Mouse (Mus musculus) ES-E14 (cell line): ENCODE data around the gene Fam111a. TPM values are rescaled to one million over a fixed set of nuclear protein-coding genes. Genes with fewer than 3 reads are reported as not detected.

Source experiments
- DNase-seq: peaks from one replicate; pipeline ENCODE4 v3.0.0-alpha.2; 2013; ENCODE audit warnings: low read depth, low spot score
- H3K27ac ChIP-seq: 2 replicates; pipeline ENCODE4 v1.5.1; 2012; ENCODE audit warnings: low read depth, mild to moderate bottlenecking, low read length, moderate library complexity, mixed read lengths; ENCODE audit not compliant: poor library complexity, insufficient read depth, severe bottlenecking
- H3K36me3 ChIP-seq: 2 replicates; pipeline ENCODE4 v1.6.1; 2012; ENCODE audit warnings: mild to moderate bottlenecking, low read length, moderate library complexity, mixed read lengths; ENCODE audit not compliant: control insufficient read depth, poor library complexity, insufficient read depth, severe bottlenecking
- H3K4me1 ChIP-seq, 2 experiments: fragments of 150-350 bp in 1 of 2; sonication (generic) in 1 of 2; 2 replicates each; pipeline ENCODE4 v1.6.1; 2012; ENCODE audit warnings: low read length in 2 of 2, mild to moderate bottlenecking in 1 of 2, mixed read lengths in 1 of 2; ENCODE audit not compliant: control insufficient read depth in 2 of 2, insufficient read depth in 2 of 2, poor library complexity in 1 of 2
- H3K4me3 ChIP-seq, 2 experiments: fragments of 150-350 bp in 1 of 2; sonication (generic) in 1 of 2; 2 replicates each; pipeline ENCODE4 v1.5.1; 2012; ENCODE audit warnings: low read length in 2 of 2, low read depth in 1 of 2, mild to moderate bottlenecking in 1 of 2, mixed read lengths in 1 of 2; ENCODE audit not compliant: insufficient read depth in 1 of 2, poor library complexity in 1 of 2, severe bottlenecking in 1 of 2
- H3K9ac ChIP-seq: 2 replicates; pipeline ENCODE4 v1.6.1; 2012; ENCODE audit warnings: low read depth, mild to moderate bottlenecking, low read length, mixed read lengths; ENCODE audit not compliant: poor library complexity, insufficient read depth, severe bottlenecking
- H3K9me3 ChIP-seq: fragments of 150-350 bp; sonication (generic); 2 replicates; pipeline ENCODE4 v1.6.1; 2012; ENCODE audit warnings: low read depth, mild to moderate bottlenecking, low read length; ENCODE audit not compliant: control insufficient read depth, insufficient read depth
- CHD2 ChIP-seq: IDR thresholded peaks from 2 replicates; pipeline ENCODE4 v1.6.1; 2014; ENCODE audit warnings: mild to moderate bottlenecking, low read depth, low read length, inconsistent platforms
- HCFC1 ChIP-seq: IDR thresholded peaks from 2 replicates; pipeline ENCODE4 v1.6.1; 2012; ENCODE audit warnings: low read length, inconsistent platforms, borderline replicate concordance; ENCODE audit not compliant: insufficient read depth
- MAFK ChIP-seq: IDR thresholded peaks from 2 replicates; pipeline ENCODE4 v1.6.1; 2014; ENCODE audit warnings: mild to moderate bottlenecking, low read depth, low read length, inconsistent platforms; ENCODE audit not compliant: insufficient read depth
- ZC3H11A ChIP-seq: IDR thresholded peaks from 2 replicates; pipeline ENCODE4 v1.6.1; 2012; ENCODE audit warnings: low read depth, mild to moderate bottlenecking, inconsistent platforms, low read length, borderline replicate concordance
- ZNF384 ChIP-seq: IDR thresholded peaks from 2 replicates; pipeline ENCODE4 v1.6.1; 2012; ENCODE audit warnings: low read depth, low read length, inconsistent platforms
- in situ Hi-C, 2 experiments: fragments of 600-800 bp; cut with MboI; formaldehyde crosslinking; loops; one replicate each; pipeline ENCODE4 v1.15.1; 2025; ENCODE audit warnings: low sequenced_read_pairs in 2 of 2, inconsistent platforms in 1 of 2; ENCODE audit not compliant: unreplicated experiment in 2 of 2
- total RNA-seq: library from RNA; depleted of rRNA; stranded (reverse); fragments of 300-350 nt; gene quantifications from 2 replicates; pipeline ENCODE4 v1.2.3, GENCODE M21; 2012

The Fam111a gene
- total RNA-seq, 1 experiment: 15.0 TPM

DNA sequence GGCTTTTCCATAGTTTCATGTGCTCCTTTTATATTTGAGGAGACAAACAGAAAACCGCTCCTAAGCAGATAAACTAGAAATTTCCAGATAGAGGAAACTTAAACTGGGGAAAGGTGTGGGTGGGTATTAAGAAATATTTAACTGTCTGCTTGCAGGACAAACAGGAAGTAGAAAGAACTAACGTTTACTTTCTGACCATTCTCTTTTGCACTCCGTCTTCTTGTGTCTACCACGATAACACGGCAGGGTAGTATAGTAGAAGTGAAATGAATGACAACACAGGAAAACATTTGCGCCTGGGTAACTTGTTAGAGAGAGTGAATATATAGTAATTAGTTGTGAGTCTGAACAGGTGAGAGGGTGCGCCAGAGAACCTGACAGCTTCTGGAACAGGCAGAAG, 42.8 kb upstream of the Fam111a start:
- DNase-seq: no peak
- no peak overlapping the region for H3K27ac ChIP-seq
- no peaks in the 10 kb centered on the region for H3K36me3 ChIP-seq
- no peaks in the 10 kb centered on the region for H3K9me3 ChIP-seq
- H3K4me3 ChIP-seq: no peak overlapping the region
- in situ Hi-C loops: no loop called here
- peaks cover 0 to 2% of the 10 kb centered on the region in 2 experiments; a peak in 2 of 4 replicates for H3K4me1 ChIP-seq
- TF ChIP-seq CHD2 (no peak), ZNF384 (no peak), MAFK (no peak), ZC3H11A (no peak), HCFC1 (no peak)
- no peak overlapping the region for H3K9ac ChIP-seq

- Histone ChIP-seq H3K36me3 (no peaks in the 10 kb centered on the region), H3K27ac (no peak overlapping the region), H3K4me1 (no peaks in the 10 kb centered on the region), H3K9ac (no peak overlapping the region), H3K4me3 (no peak overlapping the region), H3K9me3 (no peaks in the 10 kb centered on the region)
- TF ChIP-seq MAFK (no peak), HCFC1 (no peak), ZC3H11A (no peak), ZNF384 (no peak), CHD2 (no peak)
- DNase-seq: no peak
- in situ Hi-C loops: loop anchor here in 1 of 2 experiments (5.0 to 10.0 kb wide), 2 partner anchors 78 to 310 kb away; no protein-coding TSS in a partner anchor
Observed at GRCm38 (mm10) chr19:12514621-12515020, 30.9 kb upstream of the Fam111a start.

DNA sequence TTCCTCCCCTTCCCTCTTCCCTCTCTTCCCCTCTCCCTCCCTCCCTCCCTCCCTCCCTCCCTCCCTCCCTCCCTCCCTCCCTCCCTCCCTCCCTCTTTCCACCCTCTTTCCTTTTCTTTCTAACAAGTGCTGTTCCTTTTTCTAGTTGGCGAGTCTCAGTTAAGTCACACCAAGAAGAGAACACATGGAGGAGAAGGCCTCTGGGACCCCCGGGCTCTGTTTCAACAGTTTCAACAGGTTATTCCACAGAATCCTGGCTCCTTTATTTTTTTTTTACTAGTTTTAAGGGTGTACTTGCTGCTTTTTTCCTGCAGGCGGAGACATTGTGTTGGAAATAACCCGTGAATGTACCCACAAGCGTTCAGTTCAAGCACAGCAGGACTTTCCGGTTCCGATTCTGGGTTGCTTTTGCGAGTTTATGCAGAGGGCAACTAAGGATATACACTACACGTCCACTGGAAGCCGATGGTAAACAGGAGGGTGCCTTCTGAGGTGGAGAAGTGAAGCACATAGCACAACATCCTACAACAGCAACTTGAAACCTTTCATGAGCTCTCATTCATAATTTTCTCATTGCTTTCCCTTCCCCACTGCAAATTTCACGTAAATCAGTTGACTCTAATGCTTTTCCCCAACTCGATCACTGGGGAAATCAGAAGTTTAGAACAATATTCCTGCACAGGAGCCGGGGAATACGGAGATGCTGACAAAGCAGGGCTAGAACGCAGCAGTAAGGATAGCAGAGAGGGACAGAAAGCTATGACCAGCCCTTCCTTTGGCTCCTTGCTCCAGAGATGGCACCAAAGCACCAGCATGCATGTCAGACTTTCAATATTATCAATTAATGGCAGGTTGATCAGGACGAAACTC, 27.6 kb upstream of the Fam111a start:
- Histone ChIP-seq H3K9ac (peak overlapping the region; percentile 60), H3K4me3 (peak overlapping the region; percentile 42 to 80), H3K27ac (no peak overlapping the region), H3K9me3 (no peaks in the 10 kb centered on the region), H3K4me1 (no peaks in the 10 kb centered on the region), H3K36me3 (no peaks in the 10 kb centered on the region)
- DNase-seq: peak; percentile 43
- in situ Hi-C loops: loop anchor here in 1 of 2 experiments (5.0 to 10.0 kb wide), 2 partner anchors 74 to 307 kb away; no protein-coding TSS in a partner anchor
- peak; percentile 86; the same call in 1 of the 2 replicates for TF ChIP-seq ZC3H11A
- peak; percentile 93 for TF ChIP-seq ZNF384
- 0 out of 2 replicates have a peak, but pooled peaks have one; percentile 28 for TF ChIP-seq HCFC1
- TF ChIP-seq CHD2: no peak
- peak; percentile 36; the same call in 1 of the 2 replicates for TF ChIP-seq MAFK

DNA sequence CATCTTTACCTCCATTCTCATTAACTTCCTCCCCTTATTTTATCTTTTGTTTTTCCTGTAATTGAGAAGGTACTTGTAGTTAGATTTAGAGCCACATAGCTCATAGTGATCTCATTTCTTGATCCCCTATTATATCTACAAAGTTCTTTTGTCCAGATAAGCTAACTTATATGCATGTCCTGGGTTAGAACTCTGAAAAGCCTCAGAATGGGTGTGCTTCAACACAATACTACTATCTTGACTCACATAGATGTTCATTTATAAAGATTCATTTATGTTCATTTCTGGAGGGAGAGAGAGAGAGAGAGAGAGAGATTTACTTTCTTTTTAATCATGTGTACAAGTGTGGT, 27.0 kb upstream of the Fam111a start:
- in situ Hi-C loops: loop anchor here in 1 of 2 experiments (5.0 to 10.0 kb wide), 2 partner anchors 74 to 306 kb away; no protein-coding TSS in a partner anchor
- H3K9ac ChIP-seq: no peak overlapping the region
- H3K4me1 ChIP-seq: no peaks in the 10 kb centered on the region
- TF ChIP-seq CHD2 (no peak), HCFC1 (no peak), ZC3H11A (no peak), ZNF384 (no peak), MAFK (no peak)
- peak overlapping the region in 1 of 2 experiments; percentile 80; a peak in 1 of 4 replicates for H3K4me3 ChIP-seq
- H3K27ac ChIP-seq: no peak overlapping the region
- H3K36me3 ChIP-seq: no peaks in the 10 kb centered on the region
- DNase-seq: no peak
- no peaks in the 10 kb centered on the region for H3K9me3 ChIP-seq

DNA sequence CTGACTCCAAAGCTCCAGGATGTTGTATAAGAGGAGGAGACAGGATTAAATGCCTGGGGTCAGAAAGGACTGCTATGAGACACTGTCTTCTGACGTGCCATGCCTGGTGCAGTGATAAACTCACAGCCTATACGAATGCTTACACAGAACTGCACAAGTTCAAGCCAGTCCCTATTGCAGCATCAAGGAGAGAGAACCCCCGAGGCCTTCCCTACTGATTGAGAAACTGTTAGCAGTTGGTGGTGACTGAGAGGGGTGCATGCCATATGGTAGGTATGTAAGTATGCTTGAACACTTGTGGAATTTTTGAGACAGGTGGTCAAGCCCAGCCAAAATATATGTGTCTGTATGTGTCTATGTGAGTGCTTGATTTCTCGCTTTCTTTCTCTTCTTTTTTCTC, 22.2 kb upstream of the Fam111a start:
- no peaks in the 10 kb centered on the region for H3K4me1 ChIP-seq
- TF ChIP-seq ZC3H11A: no peak
- no peak for TF ChIP-seq ZNF384
- TF ChIP-seq CHD2: no peak
- no peak for TF ChIP-seq MAFK
- no peak for TF ChIP-seq HCFC1
- in situ Hi-C loops: no loop called here

More for the DNA sequence above, 22.2 kb upstream of the Fam111a start:
- Histone ChIP-seq H3K9ac (no peak overlapping the region), H3K27ac (no peak overlapping the region), H3K36me3 (no peaks in the 10 kb centered on the region), H3K9me3 (no peaks in the 10 kb centered on the region), H3K4me3 (no peak overlapping the region)
- DNase-seq: no peak
